Mouse (Mus musculus): Measurements from ENCODE around the gene Cldn2.

The Cldn2 gene

GRCm38 (mm10) chrX:139807391-139807790 lies 6.8 kb downstream of the Cldn2 start:
- DNase-seq (ENCODE audit: low spot score) = no peak

- no peak for DNase-seq (ENCODE audit: low spot score)
Measured at GRCm38 (mm10) chrX:139808085-139808484, 7.5 kb downstream of the Cldn2 start.

GRCm38 (mm10) chrX:139808501-139808900 lies 7.9 kb downstream of the Cldn2 start:
- no peak for DNase-seq (ENCODE audit: low spot score)

- DNase-seq (ENCODE audit: low spot score) = no peak
Measured at GRCm38 (mm10) chrX:139812636-139813298, 12.1 kb downstream of the Cldn2 start.

GRCm38 (mm10) chrX:139813299-139814002 lies 12.8 kb downstream of the Cldn2 start:
- no peak for DNase-seq (ENCODE audit: low spot score)

- no peak for DNase-seq (ENCODE audit: low spot score)
Measured at GRCm38 (mm10) chrX:139814018-139814635, 13.5 kb downstream of the Cldn2 start.

GRCm38 (mm10) chrX:139815201-139815600 lies 14.6 kb downstream of the Cldn2 start:
- DNase-seq (ENCODE audit: low spot score) = no peak

- DNase-seq (ENCODE audit: low spot score) = no peak
Measured at GRCm38 (mm10) chrX:139825402-139825801, 24.8 kb downstream of the Cldn2 start.

- no peak for DNase-seq (ENCODE audit: low spot score)
Measured at GRCm38 (mm10) chrX:139826926-139827325, 26.3 kb downstream of the Cldn2 start.

- DNase-seq (ENCODE audit: low spot score) = no peak
Measured at GRCm38 (mm10) chrX:139828363-139829092, 27.9 kb downstream of the Cldn2 start.

- peak; percentile 73 for DNase-seq (ENCODE audit: low spot score)
Measured at GRCm38 (mm10) chrX:139832464-139832863, 31.8 kb downstream of the Cldn2 start.

GRCm38 (mm10) chrX:139839057-139839456 lies 38.4 kb downstream of the Cldn2 start:
- no peak for DNase-seq (ENCODE audit: low spot score)

- no peak for DNase-seq (ENCODE audit: low spot score)
Measured at GRCm38 (mm10) chrX:139841091-139841490, 40.5 kb downstream of the Cldn2 start.

- no peak for DNase-seq (ENCODE audit: low spot score)
Measured at GRCm38 (mm10) chrX:139854795-139855194, 54.2 kb downstream of the Cldn2 start.

GRCm38 (mm10) chrX:139859402-139859801 lies 58.8 kb downstream of the Cldn2 start:
- no peak for DNase-seq (ENCODE audit: low spot score)

Data from retina, embryonic 14.5 days (tissue).